Mouse (Mus musculus) midbrain, embryonic 13.5 days (tissue): ENCODE measurements around the gene Morn2. TPM values are rescaled to one million over a fixed set of nuclear protein-coding genes. Genes with fewer than 3 reads are reported as not detected.

Source experiments
- ATAC-seq: fragments of 200-750 bp; cut with Nextera tagmentation; 2 replicates; pipeline ENCODE4 v1.8.0; 2017; ENCODE audit warnings: mild to moderate bottlenecking, moderate TSS enrichment, moderate library complexity
- H3K27ac ChIP-seq: fragments of 300-500 bp; sonication (generic); 2 replicates; pipeline ENCODE4 v1.5.1; 2015; ENCODE audit warnings: inconsistent platforms, mild to moderate bottlenecking, moderate library complexity
- H3K27me3 ChIP-seq: fragments of 300-500 bp; sonication (generic); 2 replicates; pipeline ENCODE4 v1.6.1; 2015; ENCODE audit warnings: mild to moderate bottlenecking, inconsistent platforms
- H3K36me3 ChIP-seq: fragments of 300-500 bp; sonication (generic); 2 replicates; pipeline ENCODE4 v1.6.1; 2015; ENCODE audit warnings: mild to moderate bottlenecking, inconsistent platforms
- H3K4me1 ChIP-seq: fragments of 300-500 bp; sonication (generic); replicated peaks from 2 replicates; pipeline ENCODE4 v1.6.1; 2015; ENCODE audit warnings: inconsistent platforms
- H3K4me2 ChIP-seq: fragments of 300-500 bp; sonication (generic); replicated peaks from 2 replicates; pipeline ENCODE4 v1.6.1; 2015; ENCODE audit warnings: moderate library complexity, mild to moderate bottlenecking, inconsistent platforms
- H3K4me3 ChIP-seq: fragments of 300-500 bp; sonication (generic); replicated peaks from 2 replicates; pipeline ENCODE4 v1.5.1; 2015; ENCODE audit warnings: mild to moderate bottlenecking, inconsistent platforms
- H3K9ac ChIP-seq: fragments of 300-500 bp; sonication (generic); replicated peaks from 2 replicates; pipeline ENCODE4 v1.6.1; 2015; ENCODE audit warnings: mild to moderate bottlenecking, inconsistent platforms
- H3K9me3 ChIP-seq: fragments of 300-500 bp; sonication (generic); 2 replicates; pipeline ENCODE4 v1.6.1; 2016; ENCODE audit warnings: mild to moderate bottlenecking, inconsistent platforms
- WGBS: fragments of 180-500 bp; shearing (Covaris S2); methylation state at CpG from one replicate; pipeline ENCODE4 v1.1.7; 2015; 5-methylcytosine and 5-hydroxymethylcytosine counted together
- polyA plus RNA-seq: library from polyadenylated mRNA; unstranded; fragments of >200 nt; fragmentation: Nextera tagmentation; extraction: Ambion mirVana; gene quantifications from 2 replicates; pipeline ENCODE4 v1.2.1, GENCODE M21; 2015

Gene Morn2
- polyA plus RNA-seq, 1 experiment from 2014 or later: 47.2 TPM

DNA sequence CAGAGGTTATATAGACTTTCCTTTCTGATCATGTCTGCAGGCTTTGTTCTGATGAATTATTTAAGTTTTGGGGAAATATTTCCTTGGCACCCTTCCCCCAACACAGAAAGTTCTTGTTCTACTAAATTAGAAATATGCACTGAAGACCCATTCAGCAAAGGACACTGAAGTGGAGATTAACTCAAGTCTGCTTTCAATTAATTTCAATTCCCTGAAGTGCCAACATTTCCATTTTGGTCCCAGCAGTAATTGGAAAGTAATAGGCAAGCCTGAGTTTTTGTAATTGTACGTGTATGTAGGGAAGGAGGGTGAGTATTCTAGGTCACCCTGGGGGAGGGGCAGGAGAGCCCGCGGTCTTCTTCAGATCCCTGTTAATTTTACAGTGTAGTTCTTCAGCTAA is 36.4 kb downstream of the Morn2 start:
- no peak overlapping the region for H3K4me2 ChIP-seq
- H3K4me3 ChIP-seq: no peak overlapping the region
- 67% methylated on average over 3 of the region's 3 CpGs for WGBS
- ATAC-seq: no peak
- no peaks in the 10 kb centered on the region for H3K4me1 ChIP-seq
- no peaks in the 10 kb centered on the region for H3K27me3 ChIP-seq
- no peaks in the 10 kb centered on the region for H3K9me3 ChIP-seq
- no peak overlapping the region for H3K27ac ChIP-seq
- H3K9ac ChIP-seq: no peak overlapping the region
- H3K36me3 ChIP-seq: no peaks in the 10 kb centered on the region

DNA sequence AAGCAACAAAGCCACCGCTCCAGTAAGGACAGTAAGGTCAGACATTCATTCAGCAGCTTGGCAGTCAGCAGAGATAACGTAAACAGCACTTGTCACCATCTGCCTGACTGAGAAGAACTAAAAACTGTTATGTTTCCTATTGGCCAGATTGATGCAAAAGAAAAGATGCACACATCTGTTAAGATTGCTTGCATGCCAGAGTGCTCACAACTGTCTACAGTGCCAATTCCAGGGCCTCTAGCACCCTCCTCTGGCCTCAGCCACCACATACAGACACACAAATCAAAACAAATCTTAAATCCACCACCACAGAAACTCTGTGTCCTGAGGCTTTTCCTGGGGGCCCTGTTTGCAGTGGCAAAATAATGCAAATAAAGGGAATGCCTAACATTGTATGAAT is 42.4 kb downstream of the Morn2 start:
- Histone ChIP-seq H3K27ac (no peak overlapping the region), H3K4me1 (no peaks in the 10 kb centered on the region), H3K27me3 (no peaks in the 10 kb centered on the region), H3K9ac (no peak overlapping the region), H3K4me3 (no peak overlapping the region), H3K4me2 (no peak overlapping the region), H3K9me3 (no peaks in the 10 kb centered on the region), H3K36me3 (no peaks in the 10 kb centered on the region)
- 89% methylated on average over 2 of the region's 2 CpGs for WGBS
- ATAC-seq: no peak

DNA sequence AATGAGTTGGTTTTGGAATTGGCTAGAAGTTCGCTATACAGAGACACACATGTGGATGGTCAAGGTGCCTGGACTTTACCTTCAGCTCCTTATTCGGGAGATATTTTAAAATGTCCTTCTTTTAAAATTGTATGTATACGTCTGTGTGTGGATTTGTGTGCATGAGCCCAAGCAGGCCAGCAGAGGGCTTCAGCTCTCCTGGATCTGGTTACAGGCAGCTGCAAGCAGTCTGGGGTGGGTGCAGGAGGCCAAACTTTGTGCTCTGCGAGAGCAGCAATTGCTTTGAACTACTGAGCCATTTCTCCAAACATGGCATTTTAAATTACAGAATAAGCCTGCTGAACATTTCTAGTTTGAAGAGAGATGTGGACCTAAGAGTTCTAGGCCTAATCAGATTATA is 55.3 kb downstream of the Morn2 start:
- H3K27me3 ChIP-seq: no peaks in the 10 kb centered on the region
- no peaks in the 10 kb centered on the region for H3K9me3 ChIP-seq
- 83% methylated on average over 4 of the region's 4 CpGs for WGBS
- H3K4me2 ChIP-seq: no peak overlapping the region
- H3K4me3 ChIP-seq: no peak overlapping the region
- H3K9ac ChIP-seq: no peak overlapping the region
- H3K4me1 ChIP-seq: no peaks in the 10 kb centered on the region
- H3K27ac ChIP-seq: no peak overlapping the region
- H3K36me3 ChIP-seq: no peaks in the 10 kb centered on the region
- no peak for ATAC-seq

DNA sequence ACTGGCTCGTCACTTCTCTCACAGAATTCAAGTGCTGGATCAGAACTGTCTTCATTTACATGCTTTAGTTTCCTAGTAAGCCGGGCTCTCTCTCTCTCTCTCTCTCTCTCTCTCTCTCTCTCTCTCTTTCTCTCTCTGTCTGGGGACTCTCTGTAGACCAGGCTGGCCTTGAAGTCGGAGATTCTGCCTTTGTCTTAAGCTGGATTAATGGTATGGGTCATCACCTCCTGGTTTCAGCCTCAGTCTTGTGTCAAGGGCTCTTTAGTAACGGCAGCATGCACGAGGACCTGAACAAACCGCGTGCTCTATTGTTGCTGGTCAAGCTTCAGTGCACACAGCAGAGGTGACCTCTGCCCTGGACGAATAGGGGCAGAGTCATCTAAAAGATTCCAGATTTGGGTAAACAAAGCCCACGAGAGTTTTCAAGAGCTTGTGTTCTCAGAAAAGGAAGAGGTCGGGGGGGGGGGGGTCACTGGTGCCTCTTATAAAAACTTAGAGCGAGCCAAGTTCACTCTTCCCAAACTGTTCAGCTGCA is 56.7 kb downstream of the Morn2 start:
- Histone ChIP-seq H3K9me3 (no peaks in the 10 kb centered on the region), H3K27ac (no peak overlapping the region), H3K9ac (no peak overlapping the region), H3K4me1 (no peaks in the 10 kb centered on the region), H3K36me3 (no peaks in the 10 kb centered on the region), H3K4me3 (no peak overlapping the region), H3K27me3 (no peaks in the 10 kb centered on the region), H3K4me2 (no peak overlapping the region)
- no peak for ATAC-seq
- 12% methylated on average over 11 of the region's 11 CpGs for WGBS

Other genes with a start within 250 kb of the Morn2 start
- 70.2 and 76.7 TPM in 2 replicates for gene Hnrnpll, start 227.9 kb upstream of the Morn2 start, polyA plus RNA-seq
- gene Galm, start 162.7 kb upstream of the Morn2 start, polyA plus RNA-seq: 2.5 and 2.6 TPM in 2 replicates
- gene Srsf7, start 82.9 kb upstream of the Morn2 start, polyA plus RNA-seq: 565 and 592 TPM in 2 replicates
- gene Ttc39d, start 82.7 kb upstream of the Morn2 start, polyA plus RNA-seq: 0.07 and 0.23 TPM in 2 replicates
- 24.3 and 25.7 TPM in 2 replicates for gene Gemin6, start 65.8 kb upstream of the Morn2 start, polyA plus RNA-seq
- gene Dhx57, start 273 bp downstream of the Morn2 start, polyA plus RNA-seq: 39.2 and 41.1 TPM in 2 replicates
- gene Arhgef33, start 17.2 kb downstream of the Morn2 start, polyA plus RNA-seq: 1.0 and 1.6 TPM in 2 replicates
- 1.6 and 2.7 TPM in 2 replicates for gene Gm10190, start 83.3 kb downstream of the Morn2 start, polyA plus RNA-seq
- gene Sos1, start 190.2 kb downstream of the Morn2 start, polyA plus RNA-seq: 7.2 and 7.3 TPM in 2 replicates